Mouse (Mus musculus): ENCODE measurements around the gene Ercc6.

Ercc6 gene

DNA sequence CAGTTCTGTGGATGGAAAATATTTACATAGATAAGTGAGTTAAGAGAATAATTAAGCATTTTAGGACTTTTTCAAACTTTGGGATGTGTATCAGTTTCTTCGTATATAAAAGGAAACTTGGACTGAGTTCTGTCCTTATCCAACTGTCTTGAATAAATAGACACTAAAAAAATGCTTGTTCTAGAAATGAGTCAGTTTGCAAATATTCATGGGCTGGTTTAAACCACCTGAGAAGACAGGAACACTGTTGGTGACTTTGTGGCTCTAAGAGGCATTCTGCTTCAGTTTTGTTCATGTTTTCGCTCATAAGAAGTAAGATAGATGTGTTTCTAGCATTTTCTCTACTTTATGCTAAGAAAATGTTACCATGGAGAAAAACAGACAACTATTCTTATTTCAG lies 5.2 kb downstream of the Ercc6 start:
- DNase-seq (ENCODE audit: low spot score in 2 of 2) = no peak

DNA sequence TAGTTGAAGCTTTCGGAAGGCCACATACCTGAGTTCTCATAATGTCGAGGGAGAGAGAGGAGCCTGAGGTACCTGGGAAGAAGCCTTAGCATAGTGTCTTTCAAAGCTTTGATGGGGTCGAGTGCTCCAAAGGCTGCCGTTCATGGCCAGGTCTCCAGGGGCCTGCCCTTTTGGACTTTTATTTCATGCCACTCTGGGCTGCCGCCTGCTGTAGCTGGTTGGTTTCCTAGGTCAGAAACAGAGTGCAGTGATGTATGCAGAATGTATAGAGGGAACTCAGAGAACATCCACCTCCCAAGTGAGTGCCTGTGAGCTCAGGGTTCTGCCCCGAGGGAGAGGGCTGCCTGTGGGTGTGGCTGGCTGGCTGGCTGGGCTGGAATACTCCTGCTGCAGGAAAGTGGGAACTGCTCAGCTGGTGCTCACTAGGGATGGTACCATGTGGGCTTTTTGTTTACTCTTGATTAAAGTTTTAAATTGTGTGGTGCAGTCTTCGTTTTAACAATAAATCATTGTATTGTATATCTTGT lies 7.1 kb downstream of the Ercc6 start:
- DNase-seq (ENCODE audit: low spot score in 2 of 2) = no peak

GRCm38 (mm10) chr14:32522336-32522735 lies 9.0 kb downstream of the Ercc6 start:
- DNase-seq (ENCODE audit: low spot score in 2 of 2) = no peak

DNA sequence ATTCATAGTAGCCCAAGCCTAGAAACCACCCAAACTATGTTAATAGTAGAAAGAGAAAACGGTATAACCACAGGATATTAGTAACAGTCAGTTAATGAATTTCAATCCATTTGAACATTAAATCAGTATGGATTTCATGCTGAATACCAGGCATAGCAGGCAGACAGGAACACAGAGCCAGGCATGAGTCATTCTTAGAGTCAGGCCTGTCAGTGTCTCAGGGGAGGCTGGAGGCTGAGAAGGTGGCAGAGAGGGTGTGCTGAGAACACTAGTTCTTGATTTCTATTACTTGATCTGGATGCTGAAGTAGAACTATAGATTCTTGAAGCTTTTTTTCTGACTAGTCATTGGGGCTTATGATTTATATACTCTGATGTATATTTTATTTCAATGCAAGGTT lies 10.8 kb downstream of the Ercc6 start:
- DNase-seq (ENCODE audit: low spot score in 2 of 2) = no peak

DNA sequence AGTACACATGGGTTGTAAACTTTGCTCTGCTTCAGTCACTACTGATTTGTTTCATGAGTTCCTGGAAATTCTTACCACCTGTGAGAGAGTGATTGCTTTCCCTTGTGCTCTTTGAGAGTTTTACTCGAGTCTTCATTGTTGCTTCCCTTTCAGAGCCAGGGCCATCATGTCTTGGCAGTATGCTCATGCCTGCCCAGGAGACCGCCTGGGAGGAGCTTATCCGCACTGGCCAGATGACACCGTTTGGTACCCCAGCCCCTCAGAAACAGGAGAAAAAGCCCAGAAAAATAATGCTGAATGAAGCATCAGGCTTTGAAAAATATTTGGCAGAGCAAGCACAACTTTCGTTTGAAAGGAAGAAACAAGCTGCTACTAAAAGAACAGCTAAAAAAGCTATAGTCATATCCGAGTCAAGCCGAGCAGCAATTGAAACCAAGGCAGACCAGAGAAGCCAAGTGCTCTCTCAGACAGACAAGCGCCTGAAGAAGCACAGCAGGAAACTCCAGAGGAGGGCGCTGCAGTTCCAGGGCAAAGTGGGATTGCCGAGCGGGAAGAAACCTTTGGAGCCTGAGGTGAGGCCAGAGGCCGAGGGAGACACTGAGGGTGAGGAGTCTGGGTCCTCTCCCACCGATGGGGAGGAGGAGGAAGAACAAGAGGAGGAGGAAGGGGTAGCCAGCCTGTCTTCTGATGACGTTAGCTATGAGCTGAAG lies 12.8 kb downstream of the Ercc6 start:
- no peak for DNase-seq (ENCODE audit: low spot score in 2 of 2)

- DNase-seq (ENCODE audit: low spot score in 2 of 2) = no peak
These were observed 13.9 kb downstream of the Ercc6 start for GRCm38 (mm10) chr14:32527211-32527610.

GRCm38 (mm10) chr14:32529036-32529435 lies 15.7 kb downstream of the Ercc6 start:
- no peak for DNase-seq (ENCODE audit: low spot score in 2 of 2)

- no peak for DNase-seq (ENCODE audit: low spot score in 2 of 2)
These were observed 17.6 kb downstream of the Ercc6 start for GRCm38 (mm10) chr14:32530896-32531295.

DNA sequence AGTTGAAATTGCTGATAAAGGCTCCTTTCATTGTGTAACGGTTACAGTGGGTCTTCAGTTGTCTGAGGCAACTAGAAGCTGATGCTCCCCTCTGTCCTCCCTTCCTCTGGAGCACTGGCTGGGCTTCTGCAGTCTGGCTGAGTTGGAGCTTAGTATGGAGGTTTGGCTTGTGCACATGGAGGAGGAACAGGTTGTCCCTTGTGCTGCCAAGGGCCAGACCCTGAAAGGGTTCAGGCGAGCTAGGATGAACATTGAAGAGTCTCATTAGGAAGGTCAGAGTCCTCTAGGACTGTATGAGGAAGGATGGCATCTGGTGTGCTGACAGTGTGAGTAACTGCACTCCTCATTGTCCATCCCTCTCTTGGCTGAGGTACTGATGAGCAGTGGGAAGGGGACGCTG lies 18.1 kb downstream of the Ercc6 start:
- no peak for DNase-seq (ENCODE audit: low spot score in 2 of 2)

DNA sequence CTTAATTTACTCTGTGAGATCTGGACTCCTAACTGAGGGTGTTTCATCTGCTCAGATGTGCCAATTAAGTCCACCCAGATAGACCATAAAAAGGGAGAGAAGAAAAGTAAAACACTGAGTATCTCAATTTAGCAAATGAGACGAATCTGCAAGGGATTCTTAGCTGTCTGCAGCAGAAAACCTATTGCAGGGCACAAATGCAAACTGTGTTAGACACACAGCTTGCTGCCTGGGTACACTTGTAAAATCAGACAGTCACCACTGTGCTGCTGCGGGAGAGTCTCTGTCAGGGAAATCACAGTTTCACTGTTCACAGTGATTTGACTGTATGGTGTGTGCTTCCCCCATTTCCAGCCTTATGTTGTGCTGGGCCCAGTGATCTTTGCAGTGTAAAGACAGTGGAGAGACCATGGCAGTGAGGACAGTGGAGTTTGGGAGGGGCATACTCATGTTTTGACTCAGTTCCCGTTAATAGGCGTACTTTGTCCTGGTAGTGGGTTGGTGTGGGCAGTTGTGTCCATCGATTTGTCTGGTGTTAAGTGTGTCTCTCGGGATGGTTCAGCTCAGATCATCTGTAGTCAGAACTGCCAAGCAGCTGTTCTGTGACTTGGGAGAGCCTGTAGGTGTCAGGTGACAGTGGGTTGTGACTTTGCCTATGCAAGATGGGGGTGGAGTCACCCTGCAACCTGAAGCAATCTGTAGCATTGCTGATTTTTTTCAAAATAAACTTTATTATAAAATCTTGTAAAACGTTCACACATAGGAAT lies 19.2 kb downstream of the Ercc6 start:
- no peak for DNase-seq (ENCODE audit: low spot score in 2 of 2)

- DNase-seq (ENCODE audit: low spot score in 2 of 2) = no peak
These were observed 19.8 kb downstream of the Ercc6 start for GRCm38 (mm10) chr14:32533148-32533520.

- no peak for DNase-seq (ENCODE audit: low spot score in 2 of 2)
These were observed 20.3 kb downstream of the Ercc6 start for GRCm38 (mm10) chr14:32533656-32534055.

GRCm38 (mm10) chr14:32534137-32534536 lies 20.8 kb downstream of the Ercc6 start:
- DNase-seq (ENCODE audit: low spot score in 2 of 2) = no peak

DNA sequence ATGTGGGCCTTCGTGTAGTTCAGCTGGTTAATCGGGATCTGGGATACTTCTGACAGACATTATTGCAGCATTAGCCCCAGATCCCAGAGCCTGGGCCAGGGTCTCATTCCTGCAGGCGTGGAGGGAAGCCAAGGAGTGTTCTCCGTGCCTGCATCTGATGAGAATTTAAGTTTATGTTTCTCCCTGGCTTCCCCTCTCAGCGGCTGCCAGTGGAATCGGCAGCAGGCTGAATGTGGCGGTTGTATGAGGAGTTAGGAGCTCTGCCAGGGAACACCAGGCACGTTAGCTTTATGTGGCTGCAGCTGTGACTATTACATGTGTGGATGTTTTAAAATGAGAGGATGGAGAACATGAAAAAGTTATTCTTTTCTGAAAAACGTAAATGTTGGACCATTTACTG lies 23.4 kb downstream of the Ercc6 start:
- no peak for DNase-seq (ENCODE audit: low spot score in 2 of 2)

DNA sequence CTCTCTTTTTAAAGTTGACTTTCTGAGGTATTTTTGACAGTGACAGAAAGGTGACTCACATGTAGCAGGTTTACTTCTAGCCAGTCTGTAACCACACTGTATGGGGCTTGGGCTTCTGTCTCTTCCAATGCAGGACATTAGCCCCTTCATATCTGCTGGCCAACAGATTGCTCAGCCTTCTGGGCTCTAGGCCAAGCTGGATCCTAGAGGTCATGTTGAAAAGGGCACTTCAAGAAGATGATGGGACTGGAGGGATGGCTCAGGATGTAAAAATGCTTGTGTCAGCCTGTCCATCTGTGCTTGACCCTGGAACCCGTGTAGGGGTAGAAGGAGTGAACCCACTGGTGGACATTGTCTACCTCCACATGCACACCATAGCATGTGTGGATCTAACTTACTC lies 24.8 kb downstream of the Ercc6 start:
- DNase-seq (ENCODE audit: low spot score in 2 of 2) = no peak

DNA sequence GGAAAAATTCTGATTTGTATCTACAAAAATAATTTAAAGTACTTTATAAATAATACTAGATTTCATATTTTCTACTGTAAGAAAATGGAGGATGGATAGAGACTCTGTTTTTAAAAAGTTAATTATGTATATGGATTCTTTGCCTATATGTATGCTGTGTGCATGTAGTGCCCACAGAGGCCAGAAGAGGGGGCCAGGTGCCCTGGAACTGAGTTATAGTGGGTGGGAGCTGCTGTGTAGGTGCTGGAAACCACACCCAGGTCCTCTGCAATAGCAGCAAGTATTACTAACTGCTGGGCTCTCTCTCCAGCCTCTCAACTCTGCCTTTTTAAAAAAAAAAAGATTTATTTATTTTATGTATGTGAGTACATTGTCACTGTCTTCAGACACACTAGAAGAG lies 29.8 kb downstream of the Ercc6 start:
- DNase-seq (ENCODE audit: low spot score in 2 of 2) = no peak

- no peak for DNase-seq (ENCODE audit: low spot score in 2 of 2)
These were observed 33.4 kb downstream of the Ercc6 start for GRCm38 (mm10) chr14:32546676-32547075.

DNA sequence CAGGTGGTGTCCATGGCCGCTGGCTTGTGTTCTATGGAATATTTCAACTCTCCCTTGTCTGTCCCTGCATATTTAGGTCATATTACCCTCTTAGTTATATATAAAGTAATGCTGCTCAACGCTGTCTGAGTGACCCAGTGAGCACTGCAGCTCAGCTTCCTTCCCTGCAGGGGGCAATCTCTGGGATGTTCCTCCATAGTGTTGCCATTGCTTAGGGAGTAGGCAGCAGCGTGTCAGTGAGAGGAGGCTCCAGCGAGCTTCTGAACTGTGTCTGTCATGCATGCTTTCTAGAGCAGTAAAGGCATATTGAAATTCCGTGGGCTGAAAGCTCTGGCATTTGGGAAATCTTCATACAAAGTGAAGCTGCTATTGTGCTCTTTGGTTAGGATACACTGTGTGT lies 38.5 kb downstream of the Ercc6 start:
- DNase-seq (ENCODE audit: low spot score in 2 of 2) = no peak

- no peak for DNase-seq (ENCODE audit: low spot score in 2 of 2)
These were observed 40.0 kb downstream of the Ercc6 start for GRCm38 (mm10) chr14:32553198-32553903.

- DNase-seq (ENCODE audit: low spot score in 2 of 2) = no peak
These were observed 41.7 kb downstream of the Ercc6 start for GRCm38 (mm10) chr14:32554860-32555526.

- no peak for DNase-seq (ENCODE audit: low spot score in 2 of 2)
These were observed 48.1 kb downstream of the Ercc6 start for GRCm38 (mm10) chr14:32561428-32561827.

DNA sequence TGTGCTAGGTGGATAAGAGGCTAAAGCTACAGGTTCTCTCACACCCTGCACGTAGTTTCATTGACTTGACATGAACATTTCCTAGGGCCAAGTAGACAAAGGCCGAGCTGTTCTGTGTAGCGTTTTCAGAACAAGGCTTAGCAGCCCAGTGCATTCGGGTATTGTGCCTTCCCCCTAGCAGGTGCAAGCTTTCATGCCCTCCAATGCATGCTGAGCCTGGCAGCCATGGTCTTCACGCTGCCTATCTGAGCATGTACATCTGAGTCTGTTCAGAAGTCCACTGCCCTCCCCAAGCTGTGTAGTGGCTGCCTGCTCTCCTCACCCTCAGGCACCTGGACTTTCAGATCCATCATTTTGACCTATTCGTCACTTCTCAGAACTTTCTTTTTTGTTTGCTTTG lies 50.3 kb downstream of the Ercc6 start:
- DNase-seq (ENCODE audit: low spot score in 2 of 2) = no peak
